Mouse (Mus musculus) T-cell, adult 2 months (primary cell): Measurements from ENCODE around the gene Ctdnep1.
"Not testable (repeated sequence)": the region's sequence is repeated elsewhere in the genome, so short reads cannot be mapped to it uniquely, and the experiment has no call there.

Source experiments
- DNase-seq: peaks from one replicate; pipeline ENCODE4 v3.0.0; 2022; ENCODE audit warnings: low spot score

Ctdnep1 gene

GRCm38 (mm10) chr11:69950807-69951459 is 30.0 kb upstream of the Ctdnep1 start:
- DNase-seq: no peak

- no peak for DNase-seq
Measured at GRCm38 (mm10) chr11:69952274-69952673, 28.7 kb upstream of the Ctdnep1 start.

GRCm38 (mm10) chr11:69953267-69953915 is 27.6 kb upstream of the Ctdnep1 start:
- no peak for DNase-seq

GRCm38 (mm10) chr11:69955618-69956017 is 25.3 kb upstream of the Ctdnep1 start:
- DNase-seq: not testable (repeated sequence)

- no peak for DNase-seq
Measured at GRCm38 (mm10) chr11:69956218-69956617, 24.7 kb upstream of the Ctdnep1 start.

- no peak for DNase-seq
Measured at GRCm38 (mm10) chr11:69960616-69961015, 20.3 kb upstream of the Ctdnep1 start.

- no peak for DNase-seq
Measured at GRCm38 (mm10) chr11:69961841-69962240, 19.1 kb upstream of the Ctdnep1 start.

- DNase-seq: no peak
Measured at GRCm38 (mm10) chr11:69964650-69965270, 16.2 kb upstream of the Ctdnep1 start, which contains the start of gene Cldn7. Gene Cldn7 (plus strand): TSS chr11:69964779.

GRCm38 (mm10) chr11:69965271-69966005 is 15.5 kb upstream of the Ctdnep1 start:
- DNase-seq: no peak

- no peak for DNase-seq
Measured at GRCm38 (mm10) chr11:69966006-69966859, 14.7 kb upstream of the Ctdnep1 start.

- no peak for DNase-seq
Measured at GRCm38 (mm10) chr11:69966860-69967517, 14.0 kb upstream of the Ctdnep1 start.

- DNase-seq: no peak
Measured at GRCm38 (mm10) chr11:69968793-69969192, 12.2 kb upstream of the Ctdnep1 start.

- DNase-seq: no peak
Measured at GRCm38 (mm10) chr11:69970222-69970621, 10.7 kb upstream of the Ctdnep1 start.

GRCm38 (mm10) chr11:69970775-69971174 is 10.2 kb upstream of the Ctdnep1 start:
- no peak for DNase-seq

GRCm38 (mm10) chr11:69974907-69975306 is 6.0 kb upstream of the Ctdnep1 start:
- no peak for DNase-seq

- no peak for DNase-seq
Measured at GRCm38 (mm10) chr11:69976271-69976670, 4.7 kb upstream of the Ctdnep1 start.

- no peak for DNase-seq
Measured at GRCm38 (mm10) chr11:69979827-69980195, 1.1 kb upstream of the Ctdnep1 start.

GRCm38 (mm10) chr11:69980196-69981140 is 488 bp upstream of the Ctdnep1 start:
- DNase-seq: peak; percentile 90

- no peak for DNase-seq
Measured at GRCm38 (mm10) chr11:69982225-69982624, 1.3 kb downstream of the Ctdnep1 start, which contains the start of gene Elp5. Gene Elp5 (minus strand): TSS chr11:69982517.

- DNase-seq: no peak
Measured at GRCm38 (mm10) chr11:69982877-69983276, 1.9 kb downstream of the Ctdnep1 start.
